Mouse (Mus musculus) forebrain, embryonic 15.5 days (tissue): ENCODE data around the gene Pbxip1. TPM values are rescaled to one million over a fixed set of nuclear protein-coding genes. Genes with fewer than 3 reads are reported as not detected.

Experiments
- ATAC-seq: fragments of 200-750 bp; cut with Nextera tagmentation; replicated peaks from 2 replicates; pipeline ENCODE4 v1.8.0; 2017; ENCODE audit warnings: mild to moderate bottlenecking, moderate TSS enrichment, moderate library complexity
- H3K27ac ChIP-seq: fragments of 300-500 bp; sonication (generic); replicated peaks from 2 replicates; pipeline ENCODE4 v1.5.1; 2015; ENCODE audit warnings: mild to moderate bottlenecking, inconsistent platforms
- H3K27me3 ChIP-seq: fragments of 300-500 bp; sonication (generic); 2 replicates; pipeline ENCODE4 v1.6.1; 2015; ENCODE audit warnings: inconsistent platforms
- H3K36me3 ChIP-seq: fragments of 300-500 bp; sonication (generic); 2 replicates; pipeline ENCODE4 v1.6.1; 2015; ENCODE audit warnings: mild to moderate bottlenecking, inconsistent platforms
- H3K4me1 ChIP-seq: fragments of 300-500 bp; sonication (generic); 2 replicates; pipeline ENCODE4 v1.6.1; 2015; ENCODE audit warnings: inconsistent platforms
- H3K4me2 ChIP-seq: fragments of 300-500 bp; sonication (generic); replicated peaks from 2 replicates; pipeline ENCODE4 v1.6.1; 2015; ENCODE audit warnings: mild to moderate bottlenecking, inconsistent platforms
- H3K4me3 ChIP-seq: fragments of 300-500 bp; sonication (generic); 2 replicates; pipeline ENCODE4 v1.5.1; 2015; ENCODE audit warnings: mild to moderate bottlenecking, inconsistent platforms
- H3K9ac ChIP-seq: fragments of 300-500 bp; sonication (generic); replicated peaks from 2 replicates; pipeline ENCODE4 v1.6.1; 2015; ENCODE audit warnings: mild to moderate bottlenecking, inconsistent platforms
- H3K9me3 ChIP-seq: fragments of 300-500 bp; sonication (generic); 2 replicates; pipeline ENCODE4 v1.6.1; 2016; ENCODE audit warnings: inconsistent platforms
- WGBS: fragments of 180-500 bp; shearing (Covaris S2); methylation state at CpG from one replicate; pipeline ENCODE4 v1.1.7; 2015; ENCODE audit warnings: mixed read lengths; 5-methylcytosine and 5-hydroxymethylcytosine counted together
- polyA plus RNA-seq: library from polyadenylated mRNA; unstranded; fragments of >200 nt; fragmentation: Nextera tagmentation; extraction: Ambion mirVana; gene quantifications from 2 replicates; pipeline ENCODE4 v1.2.1, GENCODE M21; 2015

The Pbxip1 gene
- polyA plus RNA-seq, 1 experiment from 2014 or later, result 15.1 TPM

DNA sequence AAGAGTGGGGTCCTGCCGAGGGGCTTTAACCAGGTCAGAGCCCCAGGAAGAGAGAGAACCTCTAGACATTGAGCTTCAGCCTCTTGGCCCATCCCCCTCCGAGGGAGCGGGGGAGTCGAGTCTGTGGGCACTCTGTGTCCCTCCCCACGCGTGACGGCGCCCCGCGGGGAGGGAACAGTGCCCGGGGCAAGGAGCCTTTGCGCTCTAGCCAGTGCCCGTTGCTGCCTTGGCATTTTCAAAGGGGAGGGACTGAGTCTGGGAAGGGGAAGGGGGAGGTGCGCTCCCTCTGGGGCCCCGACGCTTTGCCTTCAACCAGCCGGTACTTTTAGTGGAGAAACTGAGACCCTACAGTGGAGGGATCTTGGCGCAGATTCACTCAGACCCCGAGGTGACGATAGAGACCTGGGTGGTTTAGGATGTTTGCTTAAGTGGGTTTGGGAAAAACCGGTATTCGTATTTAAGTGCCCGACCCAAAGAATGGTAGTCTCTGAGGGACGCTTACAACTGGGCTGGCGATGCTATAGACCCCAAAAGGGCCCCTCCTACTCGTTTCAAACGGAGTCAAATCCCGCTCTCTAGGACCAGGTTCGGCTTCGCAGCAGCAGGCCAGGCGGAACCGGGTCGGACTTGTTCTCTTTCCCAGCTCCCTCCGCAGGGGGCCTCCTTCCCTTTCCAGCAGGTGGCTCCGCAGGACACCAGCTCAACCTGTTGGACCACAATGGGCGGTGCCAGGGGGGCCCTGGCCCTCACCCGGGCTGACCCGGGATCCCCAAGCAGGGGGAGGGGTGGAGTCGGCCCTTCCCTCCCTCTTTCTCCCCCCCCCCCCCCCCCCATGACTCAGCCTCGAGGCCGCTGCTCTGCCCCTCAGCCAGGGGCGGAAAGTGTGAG, 42.3 kb upstream of the Pbxip1 start, which contains the start of gene Zbtb7b:
Zbtb7b (minus strand) TSS at position 771 of the 888 bp plus-strand sequence.
- Histone ChIP-seq H3K9me3 (no peaks in the 10 kb centered on the region), H3K4me1 (peaks cover 61% of the 10 kb centered on the region), H3K4me2 (peak within 1 kb of the TSS; percentile 94), H3K27ac (peak within 1 kb of the TSS; percentile 64), H3K27me3 (peaks cover 5% of the 10 kb centered on the region; the same call in 1 of the 2 replicates), H3K36me3 (no peaks in the 10 kb centered on the region), H3K4me3 (peak within 1 kb of the TSS; percentile 46), H3K9ac (peak within 1 kb of the TSS; percentile 42)
- peak; percentile 45 for ATAC-seq
- 0% methylated on average over 39 of the region's 42 CpGs for WGBS

DNA sequence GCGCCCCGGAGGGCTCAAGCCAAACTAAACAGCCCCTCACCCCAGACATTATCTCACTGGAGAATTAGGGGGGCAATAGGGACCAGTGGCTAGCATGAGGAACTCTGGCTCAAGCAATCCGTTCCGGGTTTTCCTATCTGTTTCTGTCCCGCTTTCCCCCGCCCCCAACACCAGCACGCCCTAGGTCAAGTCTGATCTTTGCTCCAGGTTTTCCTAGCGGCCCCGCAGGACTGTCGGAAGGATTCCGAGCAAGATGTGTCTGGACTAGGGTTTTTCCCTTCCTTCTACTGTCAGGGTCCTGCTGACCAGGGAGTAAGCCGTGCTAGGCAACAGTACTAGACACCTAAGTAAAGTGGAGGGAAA, 41.6 kb upstream of the Pbxip1 start:
- Histone ChIP-seq H3K4me2 (peak overlapping the region; percentile 94), H3K4me1 (peaks cover 61% of the 10 kb centered on the region), H3K36me3 (0 out of 2 replicates have a peak, but pooled peaks cover 1% of the 10 kb centered on the region), H3K27ac (no peak overlapping the region), H3K4me3 (peak overlapping the region; percentile 46), H3K9me3 (no peaks in the 10 kb centered on the region), H3K27me3 (peaks cover 5% of the 10 kb centered on the region; the same call in 1 of the 2 replicates), H3K9ac (0 out of 2 replicates have a peak overlapping the region, but pooled peaks have one; percentile 5)
- ATAC-seq, result no peak
- under 1% methylated on average over 11 of the region's 12 CpGs for whole genome bisulfite sequencing

- H3K9me3 ChIP-seq, result no peaks in the 10 kb centered on the region
- H3K27me3 ChIP-seq, result peaks cover 5% of the 10 kb centered on the region; the same call in 1 of the 2 replicates
- peaks cover 57% of the 10 kb centered on the region for H3K4me1 ChIP-seq
- WGBS, result 5% methylated on average over 10 of the region's 10 CpGs
- H3K4me3 ChIP-seq, result peak overlapping the region; percentile 46; the same call in 1 of the 2 replicates
- no peak overlapping the region for H3K9ac ChIP-seq
- peak overlapping the region; percentile 94 for H3K4me2 ChIP-seq
- H3K36me3 ChIP-seq, result 0 out of 2 replicates have a peak, but pooled peaks cover 3% of the 10 kb centered on the region
- no peak for ATAC-seq
- H3K27ac ChIP-seq, result no peak overlapping the region
Measured at GRCm38 (mm10) chr3:89395419-89395805, 41.1 kb upstream of the Pbxip1 start.

- H3K27ac ChIP-seq, result no peak overlapping the region
- under 1% methylated on average over 43 of the region's 44 CpGs for WGBS
- H3K9me3 ChIP-seq, result no peaks in the 10 kb centered on the region
- peak overlapping the region; percentile 32 for H3K9ac ChIP-seq
- H3K4me1 ChIP-seq, result peaks cover 52% of the 10 kb centered on the region
- H3K4me2 ChIP-seq, result peak overlapping the region; percentile 94
- H3K36me3 ChIP-seq, result peaks cover 4% of the 10 kb centered on the region; the same call in 1 of the 2 replicates
- H3K4me3 ChIP-seq, result peak overlapping the region; percentile 41
- no peak for ATAC-seq
- peaks cover 5% of the 10 kb centered on the region; the same call in 1 of the 2 replicates for H3K27me3 ChIP-seq
Measured at GRCm38 (mm10) chr3:89395806-89396653, 40.5 kb upstream of the Pbxip1 start.

GRCm38 (mm10) chr3:89396654-89397005, 39.9 kb upstream of the Pbxip1 start:
- Histone ChIP-seq H3K36me3 (peaks cover 8% of the 10 kb centered on the region; the same call in 1 of the 2 replicates), H3K9me3 (no peaks in the 10 kb centered on the region), H3K27me3 (peaks cover 5% of the 10 kb centered on the region; the same call in 1 of the 2 replicates), H3K27ac (no peak overlapping the region), H3K4me1 (peaks cover 46% of the 10 kb centered on the region), H3K4me3 (peak overlapping the region; percentile 41), H3K4me2 (peak overlapping the region; percentile 94), H3K9ac (peak overlapping the region; percentile 32; the same call in 1 of the 2 replicates)
- WGBS, result 0% methylated on average over 4 of the region's 4 CpGs
- no peak for ATAC-seq

DNA sequence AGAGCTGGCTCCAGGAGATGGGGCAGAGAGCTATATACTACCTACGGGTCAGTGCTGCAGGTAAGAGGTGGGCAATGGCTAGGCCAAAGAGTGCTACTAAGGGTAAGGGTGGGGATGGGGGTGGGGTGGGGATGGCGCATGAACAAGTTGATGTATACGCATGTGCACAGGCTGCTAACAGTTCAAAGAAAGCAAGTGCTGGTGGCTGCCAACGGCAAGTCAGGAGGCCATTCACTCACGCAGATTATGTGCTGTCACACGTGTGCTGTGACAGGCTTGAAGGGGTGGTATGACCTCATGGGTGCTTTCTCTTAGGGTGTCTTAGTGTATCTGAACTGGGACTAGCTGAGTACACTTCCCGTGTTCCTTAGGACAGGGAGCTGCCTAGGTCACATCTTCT, 35.2 kb upstream of the Pbxip1 start:
- Histone ChIP-seq H3K4me2 (no peak overlapping the region), H3K9ac (no peak overlapping the region), H3K27ac (no peak overlapping the region), H3K4me3 (no peak overlapping the region), H3K9me3 (no peaks in the 10 kb centered on the region), H3K27me3 (0 out of 2 replicates have a peak, but pooled peaks cover under 1% of the 10 kb centered on the region), H3K4me1 (peaks cover 4% of the 10 kb centered on the region), H3K36me3 (peaks cover 36% of the 10 kb centered on the region)
- no peak for ATAC-seq
- 91% methylated on average over 7 of the region's 7 CpGs for WGBS

GRCm38 (mm10) chr3:89402693-89403092, 33.8 kb upstream of the Pbxip1 start, which contains the start of gene Lenep:
Gene Lenep (minus strand): TSS chr3:89402793.
- no peak within 1 kb of the TSS for H3K4me2 ChIP-seq
- no peak within 1 kb of the TSS for H3K4me3 ChIP-seq
- H3K9ac ChIP-seq, result no peak within 1 kb of the TSS
- H3K27ac ChIP-seq, result no peak within 1 kb of the TSS
- H3K4me1 ChIP-seq, result peaks cover 4% of the 10 kb centered on the region; the same call in 1 of the 2 replicates
- H3K36me3 ChIP-seq, result peaks cover 42% of the 10 kb centered on the region
- no peaks in the 10 kb centered on the region for H3K27me3 ChIP-seq
- 76% methylated on average over 5 of the region's 5 CpGs for WGBS
- ATAC-seq, result no peak
- H3K9me3 ChIP-seq, result no peaks in the 10 kb centered on the region

- H3K27ac ChIP-seq, result no peak overlapping the region
- no peak overlapping the region for H3K4me3 ChIP-seq
- ATAC-seq, result no peak
- no peaks in the 10 kb centered on the region for H3K27me3 ChIP-seq
- H3K36me3 ChIP-seq, result peaks cover 31% of the 10 kb centered on the region
- 85% methylated on average over 6 of the region's 6 CpGs for WGBS
- no peaks in the 10 kb centered on the region for H3K9me3 ChIP-seq
- no peak overlapping the region for H3K4me2 ChIP-seq
- peaks cover 14% of the 10 kb centered on the region for H3K4me1 ChIP-seq
- H3K9ac ChIP-seq, result no peak overlapping the region
Measured at GRCm38 (mm10) chr3:89406887-89407286, 29.6 kb upstream of the Pbxip1 start.

DNA sequence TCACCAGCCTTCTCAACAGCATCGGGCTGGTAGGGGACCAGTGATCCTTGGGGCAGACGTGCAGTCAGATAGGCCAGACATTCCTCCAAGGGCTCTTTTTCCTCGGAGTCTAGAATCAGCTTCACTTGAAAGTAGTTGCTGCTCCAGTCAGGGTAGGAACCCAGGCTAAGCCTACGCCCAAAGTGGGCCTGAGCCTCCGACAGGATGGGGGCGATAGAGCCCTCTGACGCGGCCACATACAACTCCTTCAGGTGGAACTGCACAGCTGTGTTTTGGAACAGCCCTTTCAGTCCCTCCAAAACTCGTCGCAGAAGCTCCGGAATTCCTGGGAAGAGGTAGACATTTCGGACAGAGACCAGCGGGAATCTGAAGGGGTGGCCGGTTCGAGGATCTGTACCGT, 28.1 kb upstream of the Pbxip1 start:
- WGBS, result 72% methylated on average over 16 of the region's 16 CpGs
- no peak overlapping the region for H3K4me3 ChIP-seq

DNA sequence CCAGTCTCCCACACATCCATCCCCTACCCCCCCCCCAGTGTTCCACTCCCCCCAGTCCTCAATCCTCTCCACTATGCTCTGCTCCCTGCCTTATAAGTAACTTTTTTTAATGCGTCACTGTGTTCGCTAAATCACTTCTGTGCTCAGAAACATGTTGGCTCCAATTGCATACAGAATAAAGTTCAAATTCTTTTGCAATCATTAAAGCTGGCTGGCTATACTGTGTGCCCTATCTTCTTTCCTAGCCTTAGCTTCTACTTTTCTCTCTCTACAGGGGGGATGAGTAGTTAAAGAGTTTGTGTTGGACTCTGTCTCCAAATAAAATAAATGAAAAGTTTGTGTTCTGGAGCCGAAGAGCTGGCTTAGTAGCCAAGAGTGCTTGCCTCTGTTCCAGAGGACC, 26.8 kb upstream of the Pbxip1 start:
- Histone ChIP-seq H3K27me3 (no peaks in the 10 kb centered on the region), H3K36me3 (peaks cover 20% of the 10 kb centered on the region), H3K9ac (0 out of 2 replicates have a peak overlapping the region, but pooled peaks have one; percentile 3), H3K4me1 (peaks cover 19% of the 10 kb centered on the region), H3K4me3 (no peak overlapping the region), H3K4me2 (no peak overlapping the region), H3K27ac (no peak overlapping the region), H3K9me3 (no peaks in the 10 kb centered on the region)
- ATAC-seq, result no peak
- 91% methylated on average over 3 of the region's 3 CpGs for WGBS

More for the DNA sequence above, 28.1 kb upstream of the Pbxip1 start:
- H3K36me3 ChIP-seq, result peaks cover 19% of the 10 kb centered on the region; the same call in 1 of the 2 replicates
- H3K4me1 ChIP-seq, result peaks cover 19% of the 10 kb centered on the region
- H3K9ac ChIP-seq, result no peak overlapping the region
- ATAC-seq, result no peak
- H3K4me2 ChIP-seq, result no peak overlapping the region
- no peaks in the 10 kb centered on the region for H3K9me3 ChIP-seq
- H3K27me3 ChIP-seq, result no peaks in the 10 kb centered on the region
- H3K27ac ChIP-seq, result no peak overlapping the region

GRCm38 (mm10) chr3:89410864-89411263, 25.6 kb upstream of the Pbxip1 start:
- peaks cover 23% of the 10 kb centered on the region for H3K36me3 ChIP-seq
- no peaks in the 10 kb centered on the region for H3K27me3 ChIP-seq
- H3K4me1 ChIP-seq, result peaks cover 19% of the 10 kb centered on the region
- H3K9me3 ChIP-seq, result no peaks in the 10 kb centered on the region
- no peak for ATAC-seq
- 78% methylated on average over 10 of the region's 10 CpGs for WGBS
- H3K4me3 ChIP-seq, result peak overlapping the region; percentile 69
- peak overlapping the region; percentile 60 for H3K9ac ChIP-seq
- H3K4me2 ChIP-seq, result peak overlapping the region; percentile 67
- peak overlapping the region; percentile 71; the same call in 1 of the 2 replicates for H3K27ac ChIP-seq
